Mouse (Mus musculus) ovary, postnatal 10 days (tissue): ENCODE measurements around the gene Scn2a.
"Not testable (repeated sequence)": the region's sequence is repeated elsewhere in the genome, so short reads cannot be mapped to it uniquely, and the experiment has no call there.

ENCODE experiments used
- DNase-seq: peaks from one replicate; pipeline ENCODE4 v3.0.0; 2022; ENCODE audit warnings: low spot score

Scn2a gene

GRCm38 (mm10) chr2:65700246-65700645 is 79.7 kb downstream of the Scn2a start:
- DNase-seq: no peak

- no peak for DNase-seq
Observed at GRCm38 (mm10) chr2:65701175-65701574, 80.6 kb downstream of the Scn2a start.

- no peak for DNase-seq
Observed at GRCm38 (mm10) chr2:65722219-65722800, 101.7 kb downstream of the Scn2a start.

GRCm38 (mm10) chr2:65745400-65745799 is 124.8 kb downstream of the Scn2a start:
- no peak for DNase-seq

GRCm38 (mm10) chr2:65782442-65782841 is 161.9 kb downstream of the Scn2a start:
- no peak for DNase-seq

- DNase-seq: no peak
Observed at GRCm38 (mm10) chr2:65783392-65783791, 162.8 kb downstream of the Scn2a start.

GRCm38 (mm10) chr2:65792516-65792915 is 171.9 kb downstream of the Scn2a start:
- DNase-seq: no peak

GRCm38 (mm10) chr2:65793593-65793992 is 173.0 kb downstream of the Scn2a start:
- DNase-seq: no peak

- no peak for DNase-seq
Observed at GRCm38 (mm10) chr2:65801054-65801709, 180.6 kb downstream of the Scn2a start.

- DNase-seq: no peak
Observed at GRCm38 (mm10) chr2:65806556-65806955, 186.0 kb downstream of the Scn2a start.

- DNase-seq: not testable (repeated sequence)
Observed at GRCm38 (mm10) chr2:65811203-65811602, 190.6 kb downstream of the Scn2a start.
